Mouse (Mus musculus): ENCODE measurements around the gene Fbxw8. TPM values are rescaled to one million over a fixed set of nuclear protein-coding genes. Genes with fewer than 3 reads are reported as not detected.

Gene Fbxw8
- 39.2 and 39.4 TPM in 2 replicates for polyA plus RNA-seq (2012; rRNA removed)

DNA sequence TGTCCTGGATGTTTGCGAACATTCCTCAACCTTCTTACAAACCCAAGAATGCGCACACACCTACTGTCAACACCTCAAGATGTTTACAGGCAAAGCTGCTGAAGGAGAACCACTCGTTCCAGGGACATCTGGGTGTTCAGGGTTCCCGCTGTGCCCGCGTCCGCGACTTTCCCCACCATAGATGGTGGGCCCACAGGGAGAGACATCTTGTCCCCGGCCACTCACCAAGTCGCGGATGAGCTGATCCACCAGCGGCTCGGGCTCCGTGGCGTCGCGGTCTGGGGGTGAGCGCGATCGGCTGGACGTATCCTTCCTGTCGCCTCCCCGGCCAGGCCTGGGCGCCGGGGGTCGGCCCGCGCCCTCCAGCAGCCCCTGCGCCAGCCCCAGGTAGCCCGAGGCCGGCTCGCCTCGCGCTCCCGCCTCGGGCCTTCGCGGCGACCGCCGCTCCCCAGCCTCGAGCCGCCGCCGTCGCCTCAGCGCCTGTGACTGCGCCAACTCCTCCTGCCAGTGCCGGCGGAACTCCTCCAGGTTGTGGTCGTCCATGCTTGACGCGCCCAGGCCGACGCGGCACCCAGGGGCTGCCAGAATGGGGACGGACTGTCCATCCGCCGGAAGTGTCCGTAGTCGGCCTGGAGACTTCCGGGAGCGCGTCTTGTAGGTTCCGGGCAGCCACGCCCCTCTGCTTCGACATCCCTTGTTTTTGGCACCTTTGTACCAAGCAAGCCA, at the start of gene Fbxw8:
TSS of gene Fbxw8 (minus strand) at position 626 of the 726 bp plus-strand sequence.

DNA sequence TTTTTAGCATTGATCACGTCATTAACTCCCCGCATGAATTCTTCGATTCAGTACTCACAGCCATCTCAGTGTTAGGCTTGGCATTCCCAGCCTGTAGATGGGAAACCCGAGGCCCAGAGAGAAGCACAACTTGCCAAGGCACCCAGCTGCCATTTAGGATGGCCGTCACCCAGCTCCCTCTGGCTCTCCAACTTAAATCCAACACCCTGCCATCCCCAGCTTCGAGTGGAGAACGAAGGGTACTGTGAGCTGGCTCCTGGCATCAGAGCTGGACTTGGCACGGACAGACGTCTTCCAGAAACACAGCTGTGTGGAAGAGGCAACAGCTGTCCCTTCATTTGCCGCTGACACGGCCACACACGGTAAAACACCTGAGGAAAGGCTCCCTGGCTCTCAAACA, 9.3 kb upstream of the Fbxw8 start, which contains the start of gene Hrk:
TSS of gene Hrk (plus strand) at position 68 of the 400 bp plus-strand sequence.

DNA sequence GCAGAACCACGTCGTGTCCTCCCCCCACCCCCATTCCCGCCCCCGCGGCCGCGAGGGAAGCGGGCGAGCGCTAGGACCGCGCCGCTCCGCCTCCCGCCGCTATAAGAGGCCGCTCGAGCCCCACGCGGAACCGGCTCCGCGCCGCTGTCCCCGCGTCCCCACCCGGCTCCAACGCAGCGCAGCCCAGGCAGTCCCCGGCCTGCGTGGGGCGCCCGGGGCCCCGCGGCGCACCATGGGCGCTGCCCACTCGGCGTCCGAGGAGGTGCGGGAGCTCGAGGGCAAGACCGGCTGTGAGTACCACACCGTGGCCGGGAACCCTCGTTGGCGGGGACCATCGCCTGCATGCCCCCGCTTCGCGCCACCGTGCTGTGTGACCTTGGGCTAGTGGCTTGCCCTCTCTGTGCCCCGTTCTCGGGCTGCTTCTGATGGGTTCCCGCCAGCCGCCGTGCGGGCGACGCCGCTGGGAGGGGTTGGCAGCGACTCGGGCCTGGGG, 127.5 kb downstream of the Fbxw8 start, which contains the start of gene Tesc:
TSS of gene Tesc (plus strand) at position 46 of the 493 bp plus-strand sequence.

Other genes starting within 250 kb of the Fbxw8 start
- 152 and 169 TPM in 2 replicates for gene Fbxo21, start 178.7 kb downstream of the Fbxw8 start, polyA plus RNA-seq (2012; rRNA removed)
- gene Tesc, start 127.7 kb downstream of the Fbxw8 start, polyA plus RNA-seq (2012; rRNA removed), result 3.8 and 4.2 TPM in 2 replicates
- gene Hrk, start 9.2 kb upstream of the Fbxw8 start, polyA plus RNA-seq (2012; rRNA removed), result 10.4 and 10.5 TPM in 2 replicates
- 62.3 and 68.0 TPM in 2 replicates for gene Rnft2, start 89.7 kb upstream of the Fbxw8 start, polyA plus RNA-seq (2012; rRNA removed)
- 22.2 and 22.3 TPM in 2 replicates for gene 2410131K14Rik, start 89.8 kb upstream of the Fbxw8 start, polyA plus RNA-seq (2012; rRNA removed)

All from central nervous system, embryonic 18 days (tissue).